Mouse (Mus musculus) ES-E14 (cell line): ENCODE measurements around the gene Kptn.

Experiments used
- CHD2 ChIP-seq: IDR thresholded peaks from 2 replicates; pipeline ENCODE4 v1.6.1; 2014; ENCODE audit warnings: mild to moderate bottlenecking, low read depth, low read length, inconsistent platforms
- HCFC1 ChIP-seq: IDR thresholded peaks from 2 replicates; pipeline ENCODE4 v1.6.1; 2012; ENCODE audit warnings: low read length, inconsistent platforms, borderline replicate concordance; ENCODE audit not compliant: insufficient read depth
- MAFK ChIP-seq: IDR thresholded peaks from 2 replicates; pipeline ENCODE4 v1.6.1; 2014; ENCODE audit warnings: mild to moderate bottlenecking, low read depth, low read length, inconsistent platforms; ENCODE audit not compliant: insufficient read depth
- ZC3H11A ChIP-seq: IDR thresholded peaks from 2 replicates; pipeline ENCODE4 v1.6.1; 2012; ENCODE audit warnings: low read depth, mild to moderate bottlenecking, inconsistent platforms, low read length, borderline replicate concordance
- ZNF384 ChIP-seq: IDR thresholded peaks from 2 replicates; pipeline ENCODE4 v1.6.1; 2012; ENCODE audit warnings: low read depth, low read length, inconsistent platforms

GRCm38 (mm10) chr7:16150191-16151145 is 30.8 kb downstream of the Kptn start:
- no peak for TF ChIP-seq ZNF384
- no peak for TF ChIP-seq MAFK
- no peak for TF ChIP-seq HCFC1
- no peak for TF ChIP-seq CHD2
- TF ChIP-seq ZC3H11A, result no peak
